Mouse (Mus musculus) T-helper 2 cell (primary cell): ENCODE results near the gene Ppil4.

Experiments used
- in situ Hi-C: fragments of 300-600 bp; cut with MboI, MseI; formaldehyde crosslinking; loops from one replicate; pipeline ENCODE4 v1.15.1; 2025; ENCODE audit warnings: high pct_unique_total_duplicates

Gene Ppil4

GRCm38 (mm10) chr10:7860494-7860893 lies 67.8 kb downstream of the Ppil4 start:
- in situ Hi-C loops = loop anchor here (25.0 kb wide), 1 partner anchor 852 kb away; no protein-coding TSS in a partner anchor

- in situ Hi-C loops = loop anchor here (25.0 kb wide), 1 partner anchor 851 kb away; no protein-coding TSS in a partner anchor
Measured at GRCm38 (mm10) chr10:7861259-7861936, 68.7 kb downstream of the Ppil4 start.

GRCm38 (mm10) chr10:7861937-7862657 lies 69.4 kb downstream of the Ppil4 start:
- in situ Hi-C loops = loop anchor here (25.0 kb wide), 1 partner anchor 850 kb away; no protein-coding TSS in a partner anchor

- in situ Hi-C loops = loop anchor here (25.0 kb wide), 1 partner anchor 849 kb away; no protein-coding TSS in a partner anchor
Measured at GRCm38 (mm10) chr10:7863411-7863810, 70.7 kb downstream of the Ppil4 start.

GRCm38 (mm10) chr10:7864184-7864583 lies 71.5 kb downstream of the Ppil4 start:
- in situ Hi-C loops = loop anchor here (25.0 kb wide), 1 partner anchor 848 kb away; no protein-coding TSS in a partner anchor

GRCm38 (mm10) chr10:7864806-7865205 lies 72.1 kb downstream of the Ppil4 start:
- in situ Hi-C loops = loop anchor here (25.0 kb wide), 1 partner anchor 847 kb away; no protein-coding TSS in a partner anchor

GRCm38 (mm10) chr10:7866762-7867665 lies 74.3 kb downstream of the Ppil4 start:
- in situ Hi-C loops = loop anchor here (25.0 kb wide), 1 partner anchor 845 kb away; no protein-coding TSS in a partner anchor

- in situ Hi-C loops = loop anchor here (25.0 kb wide), 1 partner anchor 845 kb away; no protein-coding TSS in a partner anchor
Measured at GRCm38 (mm10) chr10:7867666-7868030, 75.0 kb downstream of the Ppil4 start.

- in situ Hi-C loops = loop anchor here (25.0 kb wide), 1 partner anchor 843 kb away; no protein-coding TSS in a partner anchor
Measured at GRCm38 (mm10) chr10:7869746-7870145, 77.1 kb downstream of the Ppil4 start.

- in situ Hi-C loops = loop anchor here (25.0 kb wide), 1 partner anchor 842 kb away; no protein-coding TSS in a partner anchor
Measured at GRCm38 (mm10) chr10:7870571-7871315, 78.1 kb downstream of the Ppil4 start.

GRCm38 (mm10) chr10:7871381-7872020 lies 78.8 kb downstream of the Ppil4 start:
- in situ Hi-C loops = loop anchor here (25.0 kb wide), 1 partner anchor 841 kb away; no protein-coding TSS in a partner anchor
